Mouse (Mus musculus) heart, embryonic 15.5 days (tissue): ENCODE measurements at regions not wholly inside any gene's neighbourhood (a gene's known extent, or its start where the extent isn't known, plus 50 kb on each side); places are given as distances from the start of the nearest gene placed in this dataset.

ENCODE experiments used
- ATAC-seq: fragments of 200-750 bp; cut with Nextera tagmentation; replicated peaks from 2 replicates; pipeline ENCODE4 v1.8.0; 2017; ENCODE audit warnings: low read depth, moderate TSS enrichment; ENCODE audit not compliant: insufficient number of reproducible peaks, insufficient read depth, low FRiP score
- H3K27ac ChIP-seq: fragments of 300-500 bp; sonication (generic); 2 replicates; pipeline ENCODE4 v1.5.1; 2015; ENCODE audit warnings: mild to moderate bottlenecking, inconsistent platforms
- H3K27me3 ChIP-seq: fragments of 300-500 bp; sonication (generic); 2 replicates; pipeline ENCODE4 v1.6.1; 2015; ENCODE audit warnings: inconsistent platforms
- H3K36me3 ChIP-seq: fragments of 300-500 bp; sonication (generic); 2 replicates; pipeline ENCODE4 v1.6.1; 2015; ENCODE audit warnings: mild to moderate bottlenecking, inconsistent platforms
- H3K4me1 ChIP-seq: fragments of 300-500 bp; sonication (generic); replicated peaks from 2 replicates; pipeline ENCODE4 v1.6.1; 2015; ENCODE audit warnings: inconsistent platforms
- H3K4me2 ChIP-seq: fragments of 300-500 bp; sonication (generic); 2 replicates; pipeline ENCODE4 v1.6.1; 2015; ENCODE audit warnings: inconsistent platforms, mild to moderate bottlenecking, moderate library complexity
- H3K4me3 ChIP-seq: fragments of 300-500 bp; sonication (generic); 2 replicates; pipeline ENCODE4 v1.5.1; 2015; ENCODE audit warnings: mild to moderate bottlenecking, inconsistent platforms
- H3K9ac ChIP-seq: fragments of 300-500 bp; sonication (generic); 2 replicates; pipeline ENCODE4 v1.6.1; 2015; ENCODE audit warnings: mild to moderate bottlenecking, inconsistent platforms
- H3K9me3 ChIP-seq: fragments of 300-500 bp; sonication (generic); replicated peaks from 2 replicates; pipeline ENCODE4 v1.6.1; 2016; ENCODE audit warnings: inconsistent platforms
- WGBS: fragments of 180-500 bp; shearing (Covaris S2); methylation state at CpG from one replicate; pipeline ENCODE4 v1.1.7; 2015; ENCODE audit warnings: mixed read lengths; 5-methylcytosine and 5-hydroxymethylcytosine counted together

GRCm38 (mm10) chr10:117984784-117985602 lies 139.2 kb upstream of the Rap1b start:
- WGBS, result 74% methylated on average over 15 of the region's 15 CpGs
- Histone ChIP-seq H3K4me1 (peaks cover 32% of the 10 kb centered on the region), H3K9me3 (no peaks in the 10 kb centered on the region), H3K27ac (no peak overlapping the region), H3K4me2 (no peak overlapping the region), H3K36me3 (no peaks in the 10 kb centered on the region), H3K9ac (no peak overlapping the region), H3K4me3 (no peak overlapping the region), H3K27me3 (no peaks in the 10 kb centered on the region)
- no peak for ATAC-seq

- Histone ChIP-seq H3K9ac (no peak overlapping the region), H3K9me3 (no peaks in the 10 kb centered on the region), H3K36me3 (no peaks in the 10 kb centered on the region), H3K27me3 (no peaks in the 10 kb centered on the region), H3K4me1 (peaks cover 25% of the 10 kb centered on the region), H3K4me3 (no peak overlapping the region), H3K27ac (peak overlapping the region; percentile 88), H3K4me2 (peak overlapping the region; percentile 29; the same call in 1 of the 2 replicates)
- ATAC-seq, result peak; percentile 80
- WGBS, result 32% methylated on average over 6 of the region's 6 CpGs
These were observed 141.8 kb upstream of the Rap1b start for GRCm38 (mm10) chr10:117987620-117988019.

GRCm38 (mm10) chr10:117988076-117988475 lies 142.2 kb upstream of the Rap1b start:
- peak; percentile 69 for ATAC-seq
- peak overlapping the region; percentile 88 for H3K27ac ChIP-seq
- no peak overlapping the region for H3K4me2 ChIP-seq
- H3K36me3 ChIP-seq, result no peaks in the 10 kb centered on the region
- 22% methylated on average over 5 of the region's 5 CpGs for WGBS
- H3K4me1 ChIP-seq, result peaks cover 21% of the 10 kb centered on the region
- no peak overlapping the region for H3K4me3 ChIP-seq
- H3K9ac ChIP-seq, result no peak overlapping the region
- H3K27me3 ChIP-seq, result no peaks in the 10 kb centered on the region
- no peaks in the 10 kb centered on the region for H3K9me3 ChIP-seq

GRCm38 (mm10) chr10:117991176-117991575 lies 145.3 kb upstream of the Rap1b start:
- no peaks in the 10 kb centered on the region for H3K36me3 ChIP-seq
- H3K27me3 ChIP-seq, result no peaks in the 10 kb centered on the region
- H3K4me3 ChIP-seq, result no peak overlapping the region
- H3K9ac ChIP-seq, result no peak overlapping the region
- no peak overlapping the region for H3K4me2 ChIP-seq
- WGBS, result 83% methylated on average over 1 of the region's 1 CpGs
- no peak overlapping the region for H3K27ac ChIP-seq
- H3K4me1 ChIP-seq, result peaks cover 21% of the 10 kb centered on the region
- H3K9me3 ChIP-seq, result no peaks in the 10 kb centered on the region
- ATAC-seq, result no peak

- no peaks in the 10 kb centered on the region for H3K9me3 ChIP-seq
- 79% methylated on average over 9 of the region's 9 CpGs for WGBS
These were observed 146.5 kb upstream of the Rap1b start for GRCm38 (mm10) chr10:117992317-117992716.

GRCm38 (mm10) chr10:117993809-117994208 lies 147.8 kb upstream of the Mdm1 start:
- Histone ChIP-seq H3K27ac (no peak overlapping the region), H3K36me3 (no peaks in the 10 kb centered on the region), H3K9me3 (no peaks in the 10 kb centered on the region), H3K4me1 (no peaks in the 10 kb centered on the region), H3K9ac (no peak overlapping the region), H3K27me3 (no peaks in the 10 kb centered on the region), H3K4me3 (no peak overlapping the region), H3K4me2 (no peak overlapping the region)
- ATAC-seq, result no peak
- WGBS, result 88% methylated on average over 3 of the region's 3 CpGs

More at GRCm38 (mm10) chr10:117992317-117992716, 146.5 kb upstream of the Rap1b start:
- Histone ChIP-seq H3K27me3 (no peaks in the 10 kb centered on the region), H3K4me3 (no peak overlapping the region), H3K9ac (no peak overlapping the region), H3K27ac (no peak overlapping the region), H3K36me3 (no peaks in the 10 kb centered on the region), H3K4me1 (peaks cover 10% of the 10 kb centered on the region), H3K4me2 (no peak overlapping the region)
- ATAC-seq, result no peak

GRCm38 (mm10) chr10:117994768-117995167 lies 146.8 kb upstream of the Mdm1 start:
- H3K4me1 ChIP-seq, result no peaks in the 10 kb centered on the region
- H3K4me2 ChIP-seq, result no peak overlapping the region
- H3K27me3 ChIP-seq, result no peaks in the 10 kb centered on the region
- H3K9ac ChIP-seq, result no peak overlapping the region
- H3K36me3 ChIP-seq, result no peaks in the 10 kb centered on the region
- no peak overlapping the region for H3K4me3 ChIP-seq
- WGBS, result 69% methylated on average over 9 of the region's 9 CpGs
- H3K27ac ChIP-seq, result no peak overlapping the region
- H3K9me3 ChIP-seq, result no peaks in the 10 kb centered on the region
- no peak for ATAC-seq

GRCm38 (mm10) chr10:117997796-117998195 lies 143.8 kb upstream of the Mdm1 start:
- WGBS, result 77% methylated on average over 5 of the region's 5 CpGs
- Histone ChIP-seq H3K27me3 (no peaks in the 10 kb centered on the region), H3K27ac (no peak overlapping the region), H3K9ac (no peak overlapping the region), H3K36me3 (no peaks in the 10 kb centered on the region), H3K4me3 (no peak overlapping the region), H3K4me2 (no peak overlapping the region), H3K4me1 (peaks cover 4% of the 10 kb centered on the region), H3K9me3 (no peaks in the 10 kb centered on the region)
- ATAC-seq, result no peak

GRCm38 (mm10) chr10:118000591-118000990 lies 141.0 kb upstream of the Mdm1 start:
- no peak overlapping the region for H3K9ac ChIP-seq
- no peak overlapping the region for H3K27ac ChIP-seq
- no peak overlapping the region for H3K4me3 ChIP-seq
- ATAC-seq, result no peak
- H3K4me1 ChIP-seq, result peaks cover 19% of the 10 kb centered on the region
- H3K4me2 ChIP-seq, result no peak overlapping the region
- WGBS, result 71% methylated on average over 3 of the region's 3 CpGs
- H3K9me3 ChIP-seq, result no peaks in the 10 kb centered on the region
- no peaks in the 10 kb centered on the region for H3K27me3 ChIP-seq
- no peaks in the 10 kb centered on the region for H3K36me3 ChIP-seq

- no peaks in the 10 kb centered on the region for H3K27me3 ChIP-seq
- 55% methylated on average over 4 of the region's 4 CpGs for WGBS
- H3K4me1 ChIP-seq, result peaks cover 19% of the 10 kb centered on the region
These were observed 140.1 kb upstream of the Mdm1 start for GRCm38 (mm10) chr10:118001501-118001900.

GRCm38 (mm10) chr10:118001971-118002370 lies 139.6 kb upstream of the Mdm1 start:
- WGBS, result 59% methylated on average over 7 of the region's 7 CpGs
- Histone ChIP-seq H3K4me3 (no peak overlapping the region), H3K4me2 (no peak overlapping the region), H3K27ac (no peak overlapping the region), H3K9ac (no peak overlapping the region), H3K27me3 (no peaks in the 10 kb centered on the region), H3K9me3 (no peaks in the 10 kb centered on the region), H3K36me3 (no peaks in the 10 kb centered on the region), H3K4me1 (peaks cover 19% of the 10 kb centered on the region)
- ATAC-seq, result no peak

More at GRCm38 (mm10) chr10:118001501-118001900, 140.1 kb upstream of the Mdm1 start:
- no peak for ATAC-seq
- H3K27ac ChIP-seq, result no peak overlapping the region
- no peak overlapping the region for H3K4me3 ChIP-seq
- no peak overlapping the region for H3K9ac ChIP-seq
- no peaks in the 10 kb centered on the region for H3K36me3 ChIP-seq
- no peak overlapping the region for H3K4me2 ChIP-seq
- H3K9me3 ChIP-seq, result no peaks in the 10 kb centered on the region

- WGBS, result 89% methylated on average over 4 of the region's 4 CpGs
- Histone ChIP-seq H3K27me3 (no peaks in the 10 kb centered on the region), H3K4me3 (no peak overlapping the region), H3K27ac (peak overlapping the region; percentile 80), H3K36me3 (no peaks in the 10 kb centered on the region), H3K9me3 (no peaks in the 10 kb centered on the region), H3K4me2 (no peak overlapping the region), H3K9ac (no peak overlapping the region), H3K4me1 (peaks cover 19% of the 10 kb centered on the region)
- no peak for ATAC-seq
These were observed 139.1 kb upstream of the Mdm1 start for GRCm38 (mm10) chr10:118002559-118002958.
